31 mouse cellular contexts compared by ENCODE assay signal in genomic region chr17:65746314-65746713, GRCm38 (mm10). TPM values are rescaled to one million over a fixed set of nuclear protein-coding genes. Genes with fewer than 3 reads are reported as not detected.
A peak's percentile ranks its signal among the peaks of the same experiment; 100 is the strongest.
DNase-seq lines count a peak whose midpoint lies in the region; ATAC-seq and TF ChIP-seq lines count a peak whose summit lies in the region.
"Had no signal": no experiment of that assay in that cellular context is flagged by ENCODE, and none has a peak within 500 bp of the region (broad histone marks: within the 10 kb centered on the region; RNA-seq: fewer than 3 reads in every experiment).

No protein-coding gene starts in this region.

- no peak for TF ChIP-seq POLR2A in cerebellum, adult 2 months (IDR thresholded peaks at IDR 0.05; ENCODE audit: borderline replicate concordance, insufficient read depth, low read length)

- DNase-seq in cerebellum, adult 2 months = peak in 1 of 2 experiments; percentile 25
- no peak for DNase-seq in cerebellum, postnatal 25 days
- DNase-seq in hindbrain, postnatal 0 days (ENCODE audit: low spot score) = peak; percentile 12
- DNase-seq in hindbrain, embryonic 10.5 days (ENCODE audit: low spot score) = no peak
- peak; percentile 31 to 56 for DNase-seq in left cerebral cortex, adult 9 months (ENCODE audit: low spot score in 2 of 2)
- DNase-seq in left cerebral cortex, postnatal 14 days (ENCODE audit: low spot score in 2 of 2) = no peak
- peak; percentile 54 for DNase-seq in right cerebral cortex, adult 18-20 months
- no peak for DNase-seq in right cerebral cortex, postnatal 10 days (ENCODE audit: low spot score in 2 of 2)
- DNase-seq: adrenal gland, adult 8-10 months; cerebellum, adult 9-10 months; gastrocnemius, postnatal 25 days; heart, adult 18-20 months; heart, postnatal 4 days; kidney, adult 9 months; kidney, postnatal 10 days; left cerebral cortex, postnatal 4 days; liver, postnatal 0 days; lung, postnatal 36 days; retina, postnatal 1 day; thymus, adult 18-20 months; thymus, postnatal 25 days had no signal

- no peaks in the 10 kb centered on the region for H3K36me3 ChIP-seq in hindbrain, postnatal 0 days (ENCODE audit: insufficient read depth, low read length)
- peaks cover 23% of the 10 kb centered on the region for H3K36me3 ChIP-seq in hindbrain, embryonic 10.5 days
- H3K36me3 ChIP-seq: embryonic facial prominence, embryonic 15.5 days; G1E; liver, embryonic 12.5 days; midbrain, embryonic 13.5 days had no signal

- intact Hi-C loops in left cerebral cortex, postnatal 14 days (cut with DNase I) = no loop called here

- no peak for TF ChIP-seq CTCF in cerebellum, adult 2 months (IDR thresholded peaks at IDR 0.05; ENCODE audit: borderline replicate concordance, insufficient read depth, low read depth, low read length)
- no peak for TF ChIP-seq CTCF in hindbrain, postnatal 0 days (IDR thresholded peaks at IDR 0.05; ENCODE audit: low read depth)

- WGBS in cerebellum, adult 2 months = 70% methylated on average over 6 of the region's 6 CpGs
- WGBS in hindbrain, postnatal 0 days = 49% methylated on average over 6 of the region's 6 CpGs
- 70% methylated on average over 6 of the region's 6 CpGs for WGBS in hindbrain, embryonic 10.5 days

- no peaks in the 10 kb centered on the region for H3K27me3 ChIP-seq in cerebellum, adult 2 months (ENCODE audit: control insufficient read depth, insufficient read depth, low read length)
- H3K27me3 ChIP-seq in hindbrain, postnatal 0 days (ENCODE audit: insufficient read depth, low read length) = no peaks in the 10 kb centered on the region
- no peaks in the 10 kb centered on the region for H3K27me3 ChIP-seq in hindbrain, embryonic 10.5 days (ENCODE audit: insufficient read depth, poor library complexity, severe bottlenecking)
- H3K27me3 ChIP-seq: CH12.LX; embryonic facial prominence, embryonic 15.5 days; forebrain, embryonic 13.5 days; liver, embryonic 12.5 days; midbrain, embryonic 13.5 days had no signal

- 0 out of 2 replicates have a peak, but pooled peaks cover 2% of the 10 kb centered on the region for H3K9me3 ChIP-seq in hindbrain, postnatal 0 days (ENCODE audit: low read length)
- 0 out of 2 replicates have a peak, but pooled peaks cover 10% of the 10 kb centered on the region for H3K9me3 ChIP-seq in hindbrain, embryonic 10.5 days
- H3K9me3 ChIP-seq: embryonic facial prominence, embryonic 15.5 days; forebrain, embryonic 13.5 days; G1E; liver, embryonic 12.5 days; midbrain, embryonic 13.5 days had no signal

- H3K4me3 ChIP-seq in cerebellum, adult 2 months (replicated peaks; ENCODE audit: insufficient read depth, low read depth, low read length) = no peak overlapping the region
- H3K4me3 ChIP-seq in hindbrain, postnatal 0 days (ENCODE audit: low read length) = no peak overlapping the region
- H3K4me3 ChIP-seq in hindbrain, embryonic 10.5 days = no peak overlapping the region
- H3K4me3 ChIP-seq: embryonic facial prominence, embryonic 15.5 days; forebrain, embryonic 13.5 days; liver, embryonic 12.5 days; midbrain, embryonic 13.5 days; myocyte had no signal

- H3K4me1 ChIP-seq in cerebellum, adult 2 months (ENCODE audit: control insufficient read depth, insufficient read depth, low read length) = no peaks in the 10 kb centered on the region
- H3K4me1 ChIP-seq in hindbrain, postnatal 0 days (ENCODE audit: insufficient read depth, low read length) = peaks cover 3% of the 10 kb centered on the region; the same call in 1 of the 2 replicates
- H3K4me1 ChIP-seq in hindbrain, embryonic 10.5 days (replicated peaks) = peaks cover 22% of the 10 kb centered on the region
- H3K4me1 ChIP-seq: embryonic facial prominence, embryonic 15.5 days; liver, embryonic 12.5 days had no signal

- H3K4me2 ChIP-seq in hindbrain, postnatal 0 days (ENCODE audit: low read depth, low read length) = no peak overlapping the region
- H3K4me2 ChIP-seq: embryonic facial prominence, embryonic 15.5 days; forebrain, embryonic 13.5 days; heart, embryonic 11.5 days; liver, embryonic 12.5 days; midbrain, embryonic 13.5 days had no signal

- no peak overlapping the region for H3K9ac ChIP-seq in hindbrain, postnatal 0 days (replicated peaks; ENCODE audit: low read length)
- H3K9ac ChIP-seq: embryonic facial prominence, embryonic 15.5 days; forebrain, embryonic 13.5 days; liver, embryonic 12.5 days; liver, postnatal 0 days; midbrain, embryonic 13.5 days had no signal

- peak; percentile 42; the same call in 1 of the 2 replicates for ATAC-seq in hindbrain, postnatal 0 days
- ATAC-seq: forebrain, embryonic 13.5 days; intestine, postnatal 0 days; liver, embryonic 12.5 days; liver, postnatal 0 days; midbrain, embryonic 13.5 days had no signal

- peak overlapping the region; percentile 65; the same call in 1 of the 2 replicates for H3K27ac ChIP-seq in cerebellum, adult 2 months (ENCODE audit: insufficient read depth, low read length)
- H3K27ac ChIP-seq in hindbrain, postnatal 0 days = no peak overlapping the region; the same call in 1 of the 2 replicates
- no peak overlapping the region for H3K27ac ChIP-seq in hindbrain, embryonic 10.5 days
- H3K27ac ChIP-seq: embryonic facial prominence, embryonic 15.5 days; forebrain, embryonic 13.5 days; liver, embryonic 12.5 days; midbrain, embryonic 13.5 days; stomach, postnatal 0 days had no signal

RNA-seq across cellular contexts. Expression of gene Rab31, which starts 26.2 kb away (rescaled TPM):
- 71.4 and 79.7 TPM in 2 replicates for polyA plus RNA-seq in cerebellum, adult 2 months (2012; rRNA removed)
- total RNA-seq in hindbrain, postnatal 0 days (2014; rRNA removed) = 88.1 and 89.8 TPM in 2 replicates
- polyA plus RNA-seq in hindbrain, postnatal 0 days (2015; fragmentation: Nextera tagmentation; extraction: Ambion mirVana) = 67.2 and 70.9 TPM in 2 replicates
- 60.8 and 63.2 TPM in 2 replicates for polyA plus RNA-seq in hindbrain, embryonic 10.5 days (2016; fragmentation: Nextera tagmentation; extraction: Ambion mirVana)
- total RNA-seq in left cerebral cortex, postnatal 14 days (2021) = 10 to 100 TPM; 76.0 to 87.4 TPM

RNA-seq across cellular contexts. Expression of gene Ppp4r1, which starts 36.1 kb away (rescaled TPM):
- 71.5 and 72.9 TPM in 2 replicates for polyA plus RNA-seq in cerebellum, adult 2 months (2012; rRNA removed)
- 39.4 and 48.6 TPM in 2 replicates for total RNA-seq in hindbrain, postnatal 0 days (2014; rRNA removed)
- polyA plus RNA-seq in hindbrain, postnatal 0 days (2015; fragmentation: Nextera tagmentation; extraction: Ambion mirVana) = 24.9 and 26.2 TPM in 2 replicates
- polyA plus RNA-seq in hindbrain, embryonic 10.5 days (2016; fragmentation: Nextera tagmentation; extraction: Ambion mirVana) = 51.0 and 59.6 TPM in 2 replicates
- 10 to 100 TPM; 45.8 to 58.0 TPM for total RNA-seq in left cerebral cortex, postnatal 14 days (2021)

Comparison
In these comparisons a context has a peak if more than half of its experiments do, and no peak if none do; other contexts are left out.
1. DNase-seq: peak in hindbrain, postnatal 0 days (single experiment), left cerebral cortex, adult 9 months (2 of 2) and right cerebral cortex, adult 18-20 months (single experiment); none in cerebellum, postnatal 25 days (0 of 2), hindbrain, embryonic 10.5 days (single experiment), left cerebral cortex, postnatal 14 days (0 of 2) and right cerebral cortex, postnatal 10 days (0 of 2).